Mouse (Mus musculus) intestine, embryonic 14.5 days (tissue): ENCODE results near the gene Orm3. TPM values are rescaled to one million over a fixed set of nuclear protein-coding genes. Genes with fewer than 3 reads are reported as not detected.
A peak's percentile ranks its signal among the peaks of the same experiment; 100 is the strongest.
"Not testable (repeated sequence)": the region's sequence is repeated elsewhere in the genome, so short reads cannot be mapped to it uniquely, and the experiment has no call there.

Experiments
- ATAC-seq: fragments of 200-750 bp; cut with Nextera tagmentation; replicated peaks from 2 replicates; pipeline ENCODE4 v1.8.0; 2017; ENCODE audit warnings: low read depth, moderate number of reproducible peaks, moderate TSS enrichment, moderate library complexity; ENCODE audit not compliant: low FRiP score, low TSS enrichment
- DNase-seq: peaks from one replicate; pipeline ENCODE4 v3.0.0-alpha.2; 2018; ENCODE audit warnings: low spot score
- H3K27ac ChIP-seq: fragments of 300-500 bp; sonication (generic); 2 replicates; pipeline ENCODE4 v1.5.1; 2014; ENCODE audit warnings: low read depth, mild to moderate bottlenecking, control low read depth
- H3K27me3 ChIP-seq: fragments of 300-500 bp; sonication (generic); replicated peaks from 2 replicates; pipeline ENCODE4 v1.6.1; 2014; ENCODE audit warnings: low read length, control low read depth; ENCODE audit not compliant: control insufficient read depth, insufficient read depth
- H3K36me3 ChIP-seq: fragments of 300-500 bp; sonication (generic); 2 replicates; pipeline ENCODE4 v1.6.1; 2014; ENCODE audit warnings: low read length, control low read depth; ENCODE audit not compliant: control insufficient read depth, insufficient read depth
- H3K4me1 ChIP-seq: fragments of 300-500 bp; sonication (generic); replicated peaks from 2 replicates; pipeline ENCODE4 v1.6.1; 2014; ENCODE audit warnings: low read length, control low read depth, mixed read lengths; ENCODE audit not compliant: control insufficient read depth, insufficient read depth
- H3K4me2 ChIP-seq: fragments of 300-500 bp; sonication (generic); 2 replicates; pipeline ENCODE4 v1.6.1; 2014; ENCODE audit warnings: low read length
- H3K4me3 ChIP-seq: fragments of 300-500 bp; sonication (generic); 2 replicates; pipeline ENCODE4 v1.5.1; 2014; ENCODE audit warnings: low read depth, low read length, control low read depth, mixed read lengths
- H3K9ac ChIP-seq: fragments of 300-500 bp; sonication (generic); 2 replicates; pipeline ENCODE4 v1.6.1; 2014; ENCODE audit warnings: mild to moderate bottlenecking, low read length
- H3K9me3 ChIP-seq: fragments of 300-500 bp; sonication (generic); 2 replicates; pipeline ENCODE4 v1.6.1; 2016; ENCODE audit warnings: low read length, control low read depth; ENCODE audit not compliant: control insufficient read depth
- WGBS: fragments of 180-500 bp; shearing (Covaris S2); extraction: QIAGEN DNeasy Blood & Tissue Kit; methylation state at CpG from one replicate; pipeline ENCODE4 v1.1.7; 2014; 5-methylcytosine and 5-hydroxymethylcytosine counted together
- polyA plus RNA-seq: library from polyadenylated mRNA; unstranded; fragments of >200 nt; fragmentation: Nextera tagmentation; extraction: Ambion mirVana; gene quantifications from 2 replicates; pipeline ENCODE4 v1.2.1, GENCODE M21; 2014

Gene Orm3
- polyA plus RNA-seq: not detected in 2 replicates

DNA sequence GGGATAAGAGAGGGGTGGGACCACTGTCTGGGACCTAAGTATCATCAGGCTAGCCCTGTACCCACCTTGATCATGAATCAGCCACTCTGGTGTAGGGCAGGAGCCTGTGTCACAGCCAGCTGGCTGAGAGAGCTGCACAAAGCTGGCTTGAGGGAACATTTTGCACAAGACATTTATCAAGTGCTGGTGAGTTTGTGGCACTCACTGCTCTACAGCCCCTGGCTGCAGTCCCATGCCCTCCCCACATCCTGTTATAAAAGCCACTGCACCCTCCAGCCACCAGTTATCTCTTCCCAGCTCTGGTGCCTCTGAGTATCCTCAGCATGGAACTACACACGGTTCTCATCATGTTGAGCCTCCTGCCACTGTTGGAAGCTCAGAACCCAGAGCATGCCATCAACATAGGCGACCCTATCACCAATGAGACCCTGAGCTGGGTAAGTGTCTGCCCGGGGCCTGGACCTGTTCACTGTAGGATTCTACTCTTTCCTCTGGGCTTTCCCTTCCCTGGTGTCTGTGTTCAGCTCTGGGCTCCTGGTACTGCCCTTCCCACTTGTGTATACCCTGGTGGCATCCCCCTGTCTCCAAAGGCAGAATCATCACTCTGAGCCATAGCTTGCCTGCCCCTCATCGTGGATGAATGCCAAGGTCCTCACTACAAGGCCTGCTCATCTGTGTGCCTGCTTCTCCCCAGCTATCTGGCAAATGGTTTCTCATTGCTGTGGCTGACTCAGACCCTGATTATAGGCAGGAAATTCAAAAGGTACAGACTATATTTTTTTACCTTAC, at the start of gene Orm3:
TSS of gene Orm3 (plus strand) at position 286 of the 789 bp plus-strand sequence.
- DNase-seq (no peak), ATAC-seq (no peak)
- Histone ChIP-seq H3K9ac (no peak within 1 kb of the TSS), H3K27me3 (no peaks in the 10 kb centered on the region), H3K36me3 (no peaks in the 10 kb centered on the region), H3K4me1 (no peaks in the 10 kb centered on the region), H3K9me3 (no peaks in the 10 kb centered on the region), H3K4me3 (no peak within 1 kb of the TSS), H3K4me2 (no peak within 1 kb of the TSS), H3K27ac (no peak within 1 kb of the TSS)
- WGBS: 68% methylated on average over 4 of the region's 4 CpGs

DNA sequence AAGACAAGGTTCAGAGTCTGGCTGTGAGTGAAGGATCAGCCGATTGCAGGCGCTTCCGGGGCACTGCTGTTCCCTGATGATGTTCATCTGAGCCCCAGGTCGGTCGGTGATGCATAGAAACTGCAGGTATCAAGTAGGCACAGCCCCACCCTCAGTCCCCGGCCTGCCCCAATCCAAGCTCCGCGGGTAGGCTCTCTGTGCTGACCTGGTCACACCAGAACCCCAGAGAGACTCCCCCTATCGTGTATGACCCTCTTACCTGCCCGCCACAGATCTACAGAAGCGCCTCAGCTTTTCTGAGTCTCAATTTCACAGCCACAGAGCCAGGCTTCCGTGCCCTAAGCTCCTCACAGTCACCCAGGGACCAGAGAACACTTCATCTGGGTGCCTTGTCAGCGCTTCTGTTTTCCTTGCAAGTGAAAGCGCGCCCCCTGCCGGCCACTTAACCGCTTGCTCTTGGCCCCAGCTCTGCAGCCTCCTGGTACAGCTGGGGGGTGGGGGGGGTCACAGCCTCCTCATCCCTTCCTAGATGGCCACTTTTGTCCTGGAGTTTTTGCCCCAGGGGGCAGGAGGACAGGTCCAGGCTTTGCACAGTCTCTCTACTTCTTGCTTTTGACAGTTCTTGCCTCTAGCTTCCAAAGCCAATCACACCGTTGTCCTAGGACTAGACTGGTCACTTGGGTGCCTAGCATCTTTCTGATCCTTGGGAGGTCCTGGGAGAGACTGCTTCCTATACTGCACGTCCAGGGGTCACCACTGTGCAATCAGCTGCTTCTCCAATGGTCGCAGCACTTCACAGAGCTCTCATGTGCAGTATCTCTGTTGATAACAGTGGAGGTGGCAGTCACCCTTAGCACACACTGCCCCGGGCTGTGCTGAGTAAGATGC, 48.5 kb upstream of the Orm3 start:
- H3K36me3 ChIP-seq: peaks cover 60% of the 10 kb centered on the region
- peak; percentile 69 for ATAC-seq

DNA sequence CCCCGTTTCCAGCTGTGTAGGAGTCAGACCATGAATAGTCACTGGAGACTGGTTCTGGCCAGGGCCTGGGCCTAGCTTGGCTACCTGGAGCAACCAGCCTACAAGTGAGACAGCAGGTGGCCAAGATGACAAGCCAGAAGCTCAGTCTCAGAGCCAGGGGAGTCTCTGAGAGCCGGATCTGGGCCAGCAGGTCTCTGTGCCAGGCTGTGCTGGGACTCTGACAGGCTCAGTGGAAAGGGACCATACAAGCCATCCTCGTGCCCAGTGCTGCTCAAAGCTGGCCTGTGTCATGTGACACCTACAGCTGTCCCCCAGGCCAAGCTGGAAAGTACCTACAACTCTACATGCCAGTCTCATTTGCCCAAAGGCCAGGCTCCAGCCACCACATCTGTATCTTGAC, 47.6 kb upstream of the Orm3 start:
- peaks cover 59% of the 10 kb centered on the region for H3K36me3 ChIP-seq
- ATAC-seq (no peak), DNase-seq (no peak)
- no peaks in the 10 kb centered on the region for H3K9me3 ChIP-seq
- H3K4me2 ChIP-seq: no peak overlapping the region
- no peaks in the 10 kb centered on the region for H3K4me1 ChIP-seq
- H3K27me3 ChIP-seq: no peaks in the 10 kb centered on the region
- no peak overlapping the region for H3K27ac ChIP-seq
- no peak overlapping the region for H3K9ac ChIP-seq
- no peak overlapping the region for H3K4me3 ChIP-seq
- WGBS: 83% methylated on average over 3 of the region's 3 CpGs

More for the DNA sequence above, 48.5 kb upstream of the Orm3 start:
- Histone ChIP-seq H3K4me2 (no peak overlapping the region), H3K9ac (no peak overlapping the region), H3K9me3 (no peaks in the 10 kb centered on the region), H3K27ac (no peak overlapping the region), H3K4me1 (no peaks in the 10 kb centered on the region), H3K27me3 (no peaks in the 10 kb centered on the region), H3K4me3 (no peak overlapping the region)
- DNase-seq: peak; percentile 95
- 30% methylated on average over 21 of the region's 21 CpGs for WGBS

- Histone ChIP-seq H3K4me1 (no peaks in the 10 kb centered on the region), H3K9ac (no peak overlapping the region), H3K9me3 (no peaks in the 10 kb centered on the region), H3K4me2 (no peak overlapping the region), H3K27me3 (no peaks in the 10 kb centered on the region), H3K4me3 (no peak overlapping the region), H3K27ac (no peak overlapping the region), H3K36me3 (peaks cover 67% of the 10 kb centered on the region)
- WGBS: 60% methylated on average over 10 of the region's 10 CpGs
- ATAC-seq (no peak), DNase-seq (no peak)
Observed at GRCm38 (mm10) chr4:63310247-63310855, 45.6 kb upstream of the Orm3 start.

GRCm38 (mm10) chr4:63311426-63311825, 44.5 kb upstream of the Orm3 start:
- no peak overlapping the region for H3K9ac ChIP-seq
- no peaks in the 10 kb centered on the region for H3K4me1 ChIP-seq
- DNase-seq: no peak
- no peak overlapping the region for H3K4me2 ChIP-seq
- no peaks in the 10 kb centered on the region for H3K9me3 ChIP-seq
- 89% methylated on average over 7 of the region's 7 CpGs for WGBS
- H3K27ac ChIP-seq: no peak overlapping the region
- H3K4me3 ChIP-seq: no peak overlapping the region
- H3K27me3 ChIP-seq: no peaks in the 10 kb centered on the region
- no peak for ATAC-seq
- peaks cover 74% of the 10 kb centered on the region for H3K36me3 ChIP-seq

DNA sequence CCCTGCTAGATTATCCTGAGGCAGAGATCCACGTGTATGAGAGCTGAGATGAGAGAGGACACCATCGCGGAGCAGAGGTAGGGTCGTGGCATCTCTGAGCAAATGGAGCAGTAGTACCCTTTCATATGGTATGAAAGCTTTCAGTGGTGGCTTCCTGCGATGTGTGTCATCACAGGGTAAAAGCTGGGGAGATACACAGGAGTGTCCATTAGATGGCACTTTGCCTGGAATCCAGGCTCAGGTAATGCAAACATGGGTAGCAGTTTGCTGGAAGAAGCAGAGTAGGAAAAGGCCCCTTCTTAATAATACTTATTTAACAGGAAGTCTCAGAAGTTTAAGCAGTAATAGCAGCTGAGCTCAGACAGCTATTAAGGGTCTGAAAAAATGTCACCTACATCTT, 41.9 kb upstream of the Orm3 start:
- Histone ChIP-seq H3K4me2 (no peak overlapping the region), H3K36me3 (peaks cover 87% of the 10 kb centered on the region), H3K4me3 (no peak overlapping the region), H3K9me3 (no peaks in the 10 kb centered on the region), H3K4me1 (no peaks in the 10 kb centered on the region), H3K27ac (no peak overlapping the region), H3K9ac (no peak overlapping the region), H3K27me3 (no peaks in the 10 kb centered on the region)
- 76% methylated on average over 5 of the region's 5 CpGs for WGBS
- no peak for ATAC-seq
- no peak for DNase-seq

- H3K36me3 ChIP-seq: peaks cover 76% of the 10 kb centered on the region
- H3K9ac ChIP-seq: no peak overlapping the region
- no peak overlapping the region for H3K4me3 ChIP-seq
- WGBS: 71% methylated on average over 9 of the region's 9 CpGs
- H3K27me3 ChIP-seq: no peaks in the 10 kb centered on the region
- no peaks in the 10 kb centered on the region for H3K4me1 ChIP-seq
- no peak overlapping the region for H3K4me2 ChIP-seq
- ATAC-seq (no peak), DNase-seq (no peak)
- H3K9me3 ChIP-seq: no peaks in the 10 kb centered on the region
- H3K27ac ChIP-seq: no peak overlapping the region
Observed at GRCm38 (mm10) chr4:63316076-63316746, 39.8 kb upstream of the Orm3 start.

DNA sequence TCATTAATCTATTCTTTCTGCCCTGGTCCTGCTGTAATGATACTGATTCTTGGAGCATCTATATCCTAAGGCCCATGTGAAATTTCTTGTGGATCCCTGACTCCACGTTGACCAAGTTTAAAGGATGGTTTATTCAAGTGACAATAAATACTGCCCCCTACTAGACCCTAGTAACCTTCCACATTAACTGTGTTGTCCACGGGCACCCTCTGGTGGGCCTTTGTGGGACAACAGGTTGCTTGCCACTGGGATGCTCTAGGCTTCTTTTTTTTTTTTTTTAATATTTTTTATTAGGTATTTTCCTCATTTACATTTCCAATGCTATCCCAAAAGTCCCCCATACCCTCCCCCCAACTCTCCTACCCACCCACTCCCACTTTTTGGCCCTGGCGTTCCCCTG, 36.4 kb upstream of the Orm3 start:
- peaks cover 85% of the 10 kb centered on the region for H3K36me3 ChIP-seq
- DNase-seq: peak; percentile 82
- H3K9me3 ChIP-seq, H3K27ac ChIP-seq, ATAC-seq, H3K9ac ChIP-seq, H3K4me2 ChIP-seq, H3K27me3 ChIP-seq, H3K4me1 ChIP-seq, H3K4me3 ChIP-seq: not testable (repeated sequence)
- WGBS: 29% methylated on average over 3 of the region's 3 CpGs
